Mouse (Mus musculus) limb, embryonic 15.5 days (tissue): ENCODE results near the gene N4bp3. TPM values are rescaled to one million over a fixed set of nuclear protein-coding genes. Genes with fewer than 3 reads are reported as not detected.

Experiments
- ATAC-seq: fragments of 200-750 bp; cut with Nextera tagmentation; 2 replicates; pipeline ENCODE4 v1.8.0; 2017; ENCODE audit warnings: low read depth, moderate TSS enrichment; ENCODE audit not compliant: insufficient number of reproducible peaks, low FRiP score, low TSS enrichment
- H3K27ac ChIP-seq: fragments of 300-500 bp; sonication (generic); 2 replicates; pipeline ENCODE4 v1.5.1; 2015; ENCODE audit warnings: moderate library complexity, mild to moderate bottlenecking, inconsistent platforms
- H3K27me3 ChIP-seq: fragments of 300-500 bp; sonication (generic); 2 replicates; pipeline ENCODE4 v1.6.1; 2015; ENCODE audit warnings: inconsistent platforms
- H3K36me3 ChIP-seq: fragments of 300-500 bp; sonication (generic); 2 replicates; pipeline ENCODE4 v1.6.1; 2015; ENCODE audit warnings: inconsistent platforms
- H3K4me1 ChIP-seq: fragments of 300-500 bp; sonication (generic); 2 replicates; pipeline ENCODE4 v1.6.1; 2015; ENCODE audit warnings: inconsistent platforms
- H3K4me2 ChIP-seq: fragments of 300-500 bp; sonication (generic); 2 replicates; pipeline ENCODE4 v1.6.1; 2015; ENCODE audit warnings: mild to moderate bottlenecking, inconsistent platforms
- H3K4me3 ChIP-seq: fragments of 300-500 bp; sonication (generic); 2 replicates; pipeline ENCODE4 v1.5.1; 2015; ENCODE audit warnings: mild to moderate bottlenecking, inconsistent platforms
- H3K9ac ChIP-seq: fragments of 300-500 bp; sonication (generic); 2 replicates; pipeline ENCODE4 v1.6.1; 2015; ENCODE audit warnings: inconsistent platforms
- H3K9me3 ChIP-seq: fragments of 300-500 bp; sonication (generic); 2 replicates; pipeline ENCODE4 v1.6.1; 2016; ENCODE audit warnings: inconsistent platforms
- WGBS: fragments of 180-500 bp; shearing (Covaris S2); methylation state at CpG from one replicate; pipeline ENCODE4 v1.1.7; 2015; 5-methylcytosine and 5-hydroxymethylcytosine counted together
- polyA plus RNA-seq: library from polyadenylated mRNA; unstranded; fragments of >200 nt; fragmentation: Nextera tagmentation; extraction: Ambion mirVana; gene quantifications from 2 replicates; pipeline ENCODE4 v1.2.1, GENCODE M21; 2015

N4bp3 gene
- polyA plus RNA-seq, 1 experiment from 2014 or later = 35.7 TPM

GRCm38 (mm10) chr11:51609266-51609909 is 41.3 kb downstream of the N4bp3 start:
- no peak overlapping the region for H3K4me2 ChIP-seq
- H3K36me3 ChIP-seq = peaks cover 3% of the 10 kb centered on the region
- H3K4me3 ChIP-seq = no peak overlapping the region
- no peaks in the 10 kb centered on the region for H3K9me3 ChIP-seq
- H3K27ac ChIP-seq = no peak overlapping the region
- peaks cover 15% of the 10 kb centered on the region for H3K4me1 ChIP-seq
- no peaks in the 10 kb centered on the region for H3K27me3 ChIP-seq
- 78% methylated on average over 3 of the region's 3 CpGs for WGBS
- ATAC-seq = no peak
- no peak overlapping the region for H3K9ac ChIP-seq

- Histone ChIP-seq H3K9me3 (no peaks in the 10 kb centered on the region), H3K27ac (peak overlapping the region; percentile 95), H3K9ac (peak overlapping the region; percentile 65), H3K4me2 (peak overlapping the region; percentile 79), H3K36me3 (peaks cover 25% of the 10 kb centered on the region), H3K4me1 (peaks cover 30% of the 10 kb centered on the region), H3K27me3 (no peaks in the 10 kb centered on the region), H3K4me3 (peak overlapping the region; percentile 95)
- ATAC-seq = peak; percentile 30; the same call in 1 of the 2 replicates
- 8% methylated on average over 15 of the region's 15 CpGs for whole genome bisulfite sequencing
These were observed 43.4 kb downstream of the N4bp3 start for GRCm38 (mm10) chr11:51607096-51607738.

- H3K4me1 ChIP-seq = peaks cover 36% of the 10 kb centered on the region
- H3K27me3 ChIP-seq = no peaks in the 10 kb centered on the region
- WGBS = under 1% methylated on average over 87 of the region's 91 CpGs
- ATAC-seq = peak; percentile 89
- peak within 1 kb of the TSS; percentile 98 for H3K9ac ChIP-seq
- peak within 1 kb of the TSS; percentile 95 for H3K4me3 ChIP-seq
- peak within 1 kb of the TSS; percentile 95 for H3K27ac ChIP-seq
- no peaks in the 10 kb centered on the region for H3K9me3 ChIP-seq
- peak within 1 kb of the TSS; percentile 79 for H3K4me2 ChIP-seq
- H3K36me3 ChIP-seq = peaks cover 31% of the 10 kb centered on the region
These were observed 44.1 kb downstream of the N4bp3 start, which contains the start of gene Hnrnpab for GRCm38 (mm10) chr11:51606447-51607095. TSS of gene Hnrnpab (minus strand) at chr11:51606847.

GRCm38 (mm10) chr11:51605602-51606446 is 44.8 kb downstream of the N4bp3 start:
- H3K9me3 ChIP-seq = no peaks in the 10 kb centered on the region
- peak; percentile 61; the same call in 1 of the 2 replicates for ATAC-seq
- H3K36me3 ChIP-seq = peaks cover 39% of the 10 kb centered on the region
- peak overlapping the region; percentile 95 for H3K4me3 ChIP-seq
- peak overlapping the region; percentile 79 for H3K4me2 ChIP-seq
- H3K9ac ChIP-seq = peak overlapping the region; percentile 98
- H3K27ac ChIP-seq = peak overlapping the region; percentile 95
- under 1% methylated on average over 78 of the region's 81 CpGs for WGBS
- peaks cover 42% of the 10 kb centered on the region for H3K4me1 ChIP-seq
- no peaks in the 10 kb centered on the region for H3K27me3 ChIP-seq

- H3K9me3 ChIP-seq = no peaks in the 10 kb centered on the region
- no peak overlapping the region for H3K27ac ChIP-seq
- no peak overlapping the region for H3K4me2 ChIP-seq
- no peaks in the 10 kb centered on the region for H3K27me3 ChIP-seq
- WGBS = 91% methylated on average over 3 of the region's 3 CpGs
- ATAC-seq = no peak
- H3K9ac ChIP-seq = no peak overlapping the region
- H3K36me3 ChIP-seq = peaks cover 74% of the 10 kb centered on the region
- H3K4me3 ChIP-seq = no peak overlapping the region
- H3K4me1 ChIP-seq = peaks cover 38% of the 10 kb centered on the region
These were observed 48.4 kb downstream of the N4bp3 start for GRCm38 (mm10) chr11:51602253-51602652.

- peaks cover 98% of the 10 kb centered on the region for H3K36me3 ChIP-seq
- H3K4me2 ChIP-seq = no peak overlapping the region
- no peaks in the 10 kb centered on the region for H3K27me3 ChIP-seq
- H3K4me3 ChIP-seq = no peak overlapping the region
- H3K4me1 ChIP-seq = peaks cover 15% of the 10 kb centered on the region
- no peaks in the 10 kb centered on the region for H3K9me3 ChIP-seq
- no peak for ATAC-seq
- H3K27ac ChIP-seq = no peak overlapping the region
- 72% methylated on average over 2 of the region's 2 CpGs for WGBS
- H3K9ac ChIP-seq = no peak overlapping the region
These were observed 53.1 kb downstream of the N4bp3 start for GRCm38 (mm10) chr11:51597553-51597952.

GRCm38 (mm10) chr11:51595459-51596083 is 55.1 kb downstream of the N4bp3 start:
- H3K9me3 ChIP-seq = no peaks in the 10 kb centered on the region
- no peaks in the 10 kb centered on the region for H3K4me1 ChIP-seq
- peaks cover 98% of the 10 kb centered on the region for H3K36me3 ChIP-seq
- H3K27ac ChIP-seq = no peak overlapping the region
- no peak overlapping the region for H3K4me2 ChIP-seq
- H3K9ac ChIP-seq = no peak overlapping the region
- H3K27me3 ChIP-seq = no peaks in the 10 kb centered on the region
- H3K4me3 ChIP-seq = no peak overlapping the region
- 83% methylated on average over 1 of the region's 1 CpGs for WGBS
- ATAC-seq = no peak

GRCm38 (mm10) chr11:51594715-51595350 is 55.8 kb downstream of the N4bp3 start:
- H3K36me3 ChIP-seq = peaks cover 98% of the 10 kb centered on the region
- H3K9ac ChIP-seq = no peak overlapping the region
- WGBS = 77% methylated on average over 3 of the region's 3 CpGs
- no peak for ATAC-seq
- no peak overlapping the region for H3K4me3 ChIP-seq
- H3K27me3 ChIP-seq = no peaks in the 10 kb centered on the region
- H3K4me1 ChIP-seq = no peaks in the 10 kb centered on the region
- H3K4me2 ChIP-seq = no peak overlapping the region
- no peak overlapping the region for H3K27ac ChIP-seq
- no peaks in the 10 kb centered on the region for H3K9me3 ChIP-seq

GRCm38 (mm10) chr11:51593849-51594248 is 56.8 kb downstream of the N4bp3 start:
- Histone ChIP-seq H3K4me1 (no peaks in the 10 kb centered on the region), H3K4me3 (no peak overlapping the region), H3K27ac (no peak overlapping the region), H3K9ac (no peak overlapping the region), H3K36me3 (peaks cover 98% of the 10 kb centered on the region), H3K4me2 (no peak overlapping the region), H3K9me3 (no peaks in the 10 kb centered on the region), H3K27me3 (no peaks in the 10 kb centered on the region)
- ATAC-seq = no peak
- WGBS = 91% methylated on average over 6 of the region's 6 CpGs

- Histone ChIP-seq H3K4me1 (no peaks in the 10 kb centered on the region), H3K9ac (no peak overlapping the region), H3K4me3 (no peak overlapping the region), H3K27ac (no peak overlapping the region), H3K9me3 (no peaks in the 10 kb centered on the region), H3K36me3 (peaks cover 97% of the 10 kb centered on the region), H3K4me2 (no peak overlapping the region), H3K27me3 (no peaks in the 10 kb centered on the region)
- 93% methylated on average over 4 of the region's 4 CpGs for WGBS
- ATAC-seq = no peak
These were observed 57.3 kb downstream of the N4bp3 start for GRCm38 (mm10) chr11:51593368-51593767.
